Mouse (Mus musculus): ENCODE measurements around the gene Itpkb.

- TF ChIP-seq TAL1 (IDR thresholded peaks at IDR 0.05; ENCODE audit: low read length) (no peak), GATA1 (IDR thresholded peaks at IDR 0.05; ENCODE audit: low read length) (no peak)
Measured at GRCm38 (mm10) chr1:180390746-180391574, 60.7 kb downstream of the Itpkb start.
